Mouse (Mus musculus) gastrocnemius, adult 2 months (tissue): ENCODE results near the gene Haao. TPM values are rescaled to one million over a fixed set of nuclear protein-coding genes. Genes with fewer than 3 reads are reported as not detected.

Experiments
- DNase-seq: peaks from one replicate; pipeline ENCODE4 v3.0.0; 2022
- H3K27ac ChIP-seq: fragments of 200-600 bp; 2 replicates; pipeline ENCODE4 v1.8.1; 2022; ENCODE audit warnings: mild to moderate bottlenecking
- H3K4me3 ChIP-seq: fragments of 200-600 bp; 2 replicates; pipeline ENCODE4 v1.8.1; 2022; ENCODE audit warnings: mild to moderate bottlenecking, moderate library complexity
- CTCF ChIP-seq: fragments of 200-600 bp; IDR thresholded peaks from 2 replicates; pipeline ENCODE4 v1.8.1; 2022; ENCODE audit warnings: antibody characterized with exemption, mild to moderate bottlenecking, moderate library complexity
- intact Hi-C: fragments of 180-260 bp; cut with DNase I; formaldehyde crosslinking; loops from one replicate; pipeline ENCODE4 v1.15.1; 2025
- long read RNA-seq, 2 experiments: library from polyadenylated mRNA; stranded (forward); transcript quantifications; one replicate each; pipeline ENCODE4 v2.0.0; 2021
- total RNA-seq, 2 experiments: library from RNA; stranded (reverse); gene quantifications; 2 replicates each; pipeline ENCODE4 v1.2.3; 2021

Gene Haao
- total RNA-seq, result not detected
- long read RNA-seq, experiment 1, result 0 reads
- long read RNA-seq, experiment 2, result 0 reads

GRCm38 (mm10) chr17:83847815-83848214 is at the start of gene Haao:
Gene Haao (minus strand): TSS chr17:83847963.
- Histone ChIP-seq H3K27ac (no peak within 1 kb of the TSS), H3K4me3 (no peak within 1 kb of the TSS)
- TF ChIP-seq CTCF, result no peak
- intact Hi-C loops, result loop anchor here (5.0 kb wide), 2 partner anchors 201 to 576 kb away; no protein-coding TSS in a partner anchor
- DNase-seq, result no peak

GRCm38 (mm10) chr17:83897361-83897799 is 49.6 kb upstream of the Haao start:
- Histone ChIP-seq H3K27ac (peak overlapping the region; percentile 82), H3K4me3 (no peak overlapping the region)
- intact Hi-C loops, result no loop called here
- peak; percentile 57 for DNase-seq
- no peak for TF ChIP-seq CTCF

GRCm38 (mm10) chr17:83896723-83897122 is 49.0 kb upstream of the Haao start:
- H3K4me3 ChIP-seq, result no peak overlapping the region
- intact Hi-C loops, result no loop called here
- DNase-seq, result no peak
- peak; percentile 75 for TF ChIP-seq CTCF
- H3K27ac ChIP-seq, result peak overlapping the region; percentile 82

- no peak overlapping the region for H3K4me3 ChIP-seq
- intact Hi-C loops, result no loop called here
- DNase-seq, result peak; percentile 69
- peak overlapping the region; percentile 73 for H3K27ac ChIP-seq
- TF ChIP-seq CTCF, result no peak
Observed at GRCm38 (mm10) chr17:83895321-83895770, 47.6 kb upstream of the Haao start.

- no peak for TF ChIP-seq CTCF
- peak overlapping the region; percentile 51; the same call in 1 of the 2 replicates for H3K27ac ChIP-seq
- H3K4me3 ChIP-seq, result no peak overlapping the region
- DNase-seq, result no peak
- intact Hi-C loops, result no loop called here
Observed at GRCm38 (mm10) chr17:83893134-83893533, 45.4 kb upstream of the Haao start.

- no peak for TF ChIP-seq CTCF
- intact Hi-C loops, result no loop called here
- Histone ChIP-seq H3K4me3 (no peak overlapping the region), H3K27ac (peak overlapping the region; percentile 81; the same call in 1 of the 2 replicates)
- no peak for DNase-seq
Observed at GRCm38 (mm10) chr17:83891864-83892263, 44.1 kb upstream of the Haao start.

GRCm38 (mm10) chr17:83890373-83890696 is 42.6 kb upstream of the Haao start:
- TF ChIP-seq CTCF, result no peak
- no peak for DNase-seq
- Histone ChIP-seq H3K4me3 (no peak overlapping the region), H3K27ac (peak overlapping the region; percentile 81)
- intact Hi-C loops, result no loop called here

GRCm38 (mm10) chr17:83889691-83890372 is 42.1 kb upstream of the Haao start:
- DNase-seq, result peak; percentile 61
- Histone ChIP-seq H3K27ac (peak overlapping the region; percentile 81), H3K4me3 (no peak overlapping the region)
- no peak for TF ChIP-seq CTCF
- intact Hi-C loops, result no loop called here

- H3K27ac ChIP-seq, result peak overlapping the region; percentile 81
- TF ChIP-seq CTCF, result no peak
- intact Hi-C loops, result no loop called here
- no peak for DNase-seq
- H3K4me3 ChIP-seq, result no peak overlapping the region
Observed at GRCm38 (mm10) chr17:83889329-83889690, 41.5 kb upstream of the Haao start.

- Histone ChIP-seq H3K27ac (no peak overlapping the region), H3K4me3 (no peak overlapping the region)
- no peak for DNase-seq
- intact Hi-C loops, result no loop called here
- no peak for TF ChIP-seq CTCF
Observed at GRCm38 (mm10) chr17:83887241-83887640, 39.5 kb upstream of the Haao start.

GRCm38 (mm10) chr17:83886395-83886794 is 38.6 kb upstream of the Haao start:
- Histone ChIP-seq H3K27ac (peak overlapping the region; percentile 43; the same call in 1 of the 2 replicates), H3K4me3 (no peak overlapping the region)
- TF ChIP-seq CTCF, result no peak
- intact Hi-C loops, result no loop called here
- no peak for DNase-seq

- peak overlapping the region; percentile 43; the same call in 1 of the 2 replicates for H3K27ac ChIP-seq
Observed at GRCm38 (mm10) chr17:83885750-83886149, 38.0 kb upstream of the Haao start.

GRCm38 (mm10) chr17:83885021-83885582 is 37.3 kb upstream of the Haao start:
- intact Hi-C loops, result no loop called here

More at GRCm38 (mm10) chr17:83885750-83886149, 38.0 kb upstream of the Haao start:
- H3K4me3 ChIP-seq, result no peak overlapping the region
- DNase-seq, result no peak
- intact Hi-C loops, result no loop called here
- TF ChIP-seq CTCF, result no peak

More at GRCm38 (mm10) chr17:83885021-83885582, 37.3 kb upstream of the Haao start:
- H3K27ac ChIP-seq, result peak overlapping the region; percentile 43; the same call in 1 of the 2 replicates
- DNase-seq, result no peak
- no peak for TF ChIP-seq CTCF
- no peak overlapping the region for H3K4me3 ChIP-seq
